Mouse (Mus musculus): ENCODE results near the gene Lmbr1l. TPM values are rescaled to one million over a fixed set of nuclear protein-coding genes. Genes with fewer than 3 reads are reported as not detected.

The Lmbr1l gene
- polyA plus RNA-seq, 1 experiment from 2014 or later = 13.9 TPM

DNA sequence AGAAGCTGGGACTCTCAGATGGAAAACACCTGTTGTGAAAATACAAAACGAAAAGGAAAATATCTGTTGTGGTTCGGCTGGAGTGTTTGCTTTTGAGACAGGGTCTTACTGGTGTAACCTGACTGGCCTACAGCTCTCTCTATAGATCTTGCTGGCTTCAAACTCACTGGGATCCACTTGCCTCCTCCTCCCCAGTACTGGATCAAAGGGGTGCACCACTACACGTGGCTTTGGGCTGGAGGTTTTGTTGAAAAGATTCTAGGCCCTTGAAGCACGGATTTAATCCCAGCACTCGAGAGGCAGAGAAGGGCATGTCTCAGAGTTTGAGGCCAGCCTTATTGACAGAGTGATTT lies 36.4 kb downstream of the Lmbr1l start:
- Histone ChIP-seq H3K36me3 (ENCODE audit: control insufficient read depth, insufficient read depth) (no peaks in the 10 kb centered on the region; the same call in 1 of the 2 replicates), H3K4me2 (ENCODE audit: low read depth, low read length) (peak overlapping the region; percentile 81), H3K4me1 (ENCODE audit: control insufficient read depth, insufficient read depth, low read length) (peaks cover 8% of the 10 kb centered on the region), H3K9ac (ENCODE audit: low read length) (peak overlapping the region; percentile 47), H3K9me3 (replicated peaks; ENCODE audit: control insufficient read depth, low read length) (no peaks in the 10 kb centered on the region), H3K4me3 (ENCODE audit: low read length) (peak overlapping the region; percentile 71), H3K27me3 (ENCODE audit: control insufficient read depth, insufficient read depth, low read length) (no peaks in the 10 kb centered on the region), H3K27ac (ENCODE audit: low read length) (peak overlapping the region; percentile 50)
- 14% methylated on average over 5 of the region's 5 CpGs for WGBS
- 0 out of 2 replicates have a peak, but pooled peaks have one; percentile 3 for ATAC-seq (replicated peaks; ENCODE audit: extremely low read depth, insufficient read depth, low FRiP score)

DNA sequence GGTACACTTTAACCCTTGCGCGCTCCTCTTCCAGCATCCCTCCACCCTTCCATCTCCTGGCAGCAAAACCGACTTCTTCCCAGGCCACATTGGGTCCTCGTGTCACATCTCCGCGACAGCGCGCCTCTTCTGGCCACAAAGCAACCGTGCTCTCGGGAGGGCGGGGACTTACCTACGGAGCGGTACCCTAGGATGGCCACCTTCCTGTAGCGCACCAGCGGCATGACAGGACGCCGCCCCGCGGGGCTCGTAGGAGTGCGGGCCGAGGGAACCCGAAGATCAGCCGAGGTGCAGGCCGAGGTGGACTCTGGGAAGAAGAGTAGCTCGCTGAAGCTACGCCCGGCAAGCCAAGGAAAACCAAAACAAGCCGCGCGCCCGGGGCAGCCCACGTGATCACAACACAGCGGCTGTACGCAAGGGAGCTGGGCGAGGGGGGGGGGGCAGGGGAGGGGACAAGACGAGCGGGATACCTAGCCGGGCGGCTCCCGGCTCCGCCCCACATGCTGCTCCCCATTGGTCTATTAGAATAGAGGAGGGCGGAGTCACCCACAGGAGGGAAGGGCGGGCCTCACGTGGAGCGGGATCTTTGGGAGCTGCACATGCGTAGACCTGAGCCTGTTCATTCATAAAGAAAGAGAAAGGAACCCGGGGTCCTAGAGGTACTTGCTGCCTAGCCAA lies 36.9 kb downstream of the Lmbr1l start:
- Histone ChIP-seq H3K4me3 (ENCODE audit: low read length) (peak overlapping the region; percentile 71), H3K4me1 (ENCODE audit: control insufficient read depth, insufficient read depth, low read length) (peaks cover 8% of the 10 kb centered on the region), H3K27me3 (ENCODE audit: control insufficient read depth, insufficient read depth, low read length) (no peaks in the 10 kb centered on the region), H3K9ac (ENCODE audit: low read length) (peak overlapping the region; percentile 73), H3K9me3 (replicated peaks; ENCODE audit: control insufficient read depth, low read length) (no peaks in the 10 kb centered on the region), H3K4me2 (ENCODE audit: low read depth, low read length) (peak overlapping the region; percentile 81), H3K36me3 (ENCODE audit: control insufficient read depth, insufficient read depth) (no peaks in the 10 kb centered on the region; the same call in 1 of the 2 replicates), H3K27ac (ENCODE audit: low read length) (peak overlapping the region; percentile 50)
- whole genome bisulfite sequencing = under 1% methylated on average over 47 of the region's 48 CpGs
- ATAC-seq (replicated peaks; ENCODE audit: extremely low read depth, insufficient read depth, low FRiP score) = peak; percentile 99

DNA sequence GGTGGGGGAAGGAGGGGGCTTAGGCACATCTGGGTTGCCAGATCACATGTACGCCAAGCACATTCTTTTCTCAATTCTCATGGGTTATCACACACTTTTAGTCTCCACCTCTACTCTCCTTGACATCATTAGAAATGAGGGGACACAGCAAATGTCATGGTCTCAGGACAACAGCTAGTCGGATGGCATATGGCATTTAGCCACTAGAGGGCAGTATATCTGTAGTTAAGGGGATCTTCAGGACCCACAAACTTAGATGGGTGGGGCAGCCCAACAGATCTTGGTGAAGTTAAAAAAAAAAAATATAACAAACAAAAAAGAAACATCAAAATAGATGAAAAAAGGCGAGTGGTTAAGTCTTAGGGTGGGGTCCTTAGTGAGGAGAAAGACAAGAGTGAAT lies 40.7 kb downstream of the Lmbr1l start:
- Histone ChIP-seq H3K4me2 (ENCODE audit: low read depth, low read length) (no peak overlapping the region), H3K4me3 (ENCODE audit: low read length) (no peak overlapping the region)
- no peak for ATAC-seq (replicated peaks; ENCODE audit: extremely low read depth, insufficient read depth, low FRiP score)

DNA sequence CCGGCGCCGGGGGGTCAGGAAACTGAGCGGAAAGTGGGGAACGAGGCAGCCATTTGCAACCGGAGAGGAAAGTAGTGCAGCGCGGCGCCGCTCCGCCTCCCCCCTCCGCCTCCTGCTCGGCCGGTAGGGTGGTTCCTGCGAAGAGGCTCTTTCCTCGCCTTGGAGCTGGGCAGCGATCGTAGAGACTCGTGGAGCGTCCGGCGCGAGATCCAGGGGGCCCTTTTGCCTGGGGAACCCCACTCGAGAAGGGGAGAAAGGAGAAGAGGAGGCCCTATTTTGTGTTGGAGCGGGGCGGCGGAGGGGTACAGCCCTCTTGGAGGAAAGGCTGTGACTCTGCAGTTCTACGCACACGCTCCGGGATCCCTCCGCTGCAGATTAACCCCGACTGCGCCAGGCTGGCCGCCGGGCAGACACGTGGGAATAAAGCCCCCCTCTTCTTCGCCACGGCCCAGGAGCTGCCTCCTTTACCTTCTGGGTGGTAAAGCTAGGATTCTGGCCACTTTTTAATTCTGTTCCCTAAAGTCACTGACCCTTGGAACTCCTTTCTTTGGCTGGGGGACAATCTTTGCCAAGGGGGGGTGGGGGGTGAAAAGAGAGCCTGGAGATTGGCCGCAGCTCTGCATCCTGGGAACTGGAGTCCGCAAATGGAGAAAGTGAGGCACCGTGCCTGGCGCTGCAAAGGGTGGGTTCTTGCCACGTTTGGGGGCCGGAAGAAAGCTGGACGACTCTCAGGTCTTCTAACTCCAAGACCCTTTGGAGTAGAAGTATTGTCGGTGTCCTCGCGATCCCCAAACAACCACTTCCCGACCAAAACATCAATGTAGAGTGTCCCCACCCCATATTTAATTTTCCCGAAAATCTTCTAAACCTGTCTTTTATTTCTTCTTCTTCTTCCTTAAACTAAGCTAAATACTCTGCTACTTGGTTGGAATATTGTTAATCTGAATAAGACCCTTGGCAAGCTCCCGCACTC lies 45.8 kb downstream of the Lmbr1l start:
- Histone ChIP-seq H3K4me1 (ENCODE audit: control insufficient read depth, insufficient read depth, low read length) (peaks cover 31% of the 10 kb centered on the region), H3K9me3 (replicated peaks; ENCODE audit: control insufficient read depth, low read length) (no peaks in the 10 kb centered on the region), H3K27me3 (ENCODE audit: control insufficient read depth, insufficient read depth, low read length) (no peaks in the 10 kb centered on the region), H3K9ac (ENCODE audit: low read length) (peak overlapping the region; percentile 99), H3K4me2 (ENCODE audit: low read depth, low read length) (peak overlapping the region; percentile 85), H3K36me3 (ENCODE audit: control insufficient read depth, insufficient read depth) (no peaks in the 10 kb centered on the region), H3K27ac (ENCODE audit: low read length) (peak overlapping the region; percentile 98), H3K4me3 (ENCODE audit: low read length) (peak overlapping the region; percentile 89)
- WGBS = 1% methylated on average over 51 of the region's 51 CpGs
- peak; percentile 70 for ATAC-seq (replicated peaks; ENCODE audit: extremely low read depth, insufficient read depth, low FRiP score)

More for the DNA sequence above, 40.7 kb downstream of the Lmbr1l start:
- Histone ChIP-seq H3K27ac (ENCODE audit: low read length) (no peak overlapping the region), H3K36me3 (ENCODE audit: control insufficient read depth, insufficient read depth) (no peaks in the 10 kb centered on the region; the same call in 1 of the 2 replicates), H3K9me3 (replicated peaks; ENCODE audit: control insufficient read depth, low read length) (no peaks in the 10 kb centered on the region), H3K9ac (ENCODE audit: low read length) (no peak overlapping the region), H3K4me1 (ENCODE audit: control insufficient read depth, insufficient read depth, low read length) (peaks cover 13% of the 10 kb centered on the region), H3K27me3 (ENCODE audit: control insufficient read depth, insufficient read depth, low read length) (no peaks in the 10 kb centered on the region)
- 10% methylated on average over 3 of the region's 3 CpGs for WGBS

DNA sequence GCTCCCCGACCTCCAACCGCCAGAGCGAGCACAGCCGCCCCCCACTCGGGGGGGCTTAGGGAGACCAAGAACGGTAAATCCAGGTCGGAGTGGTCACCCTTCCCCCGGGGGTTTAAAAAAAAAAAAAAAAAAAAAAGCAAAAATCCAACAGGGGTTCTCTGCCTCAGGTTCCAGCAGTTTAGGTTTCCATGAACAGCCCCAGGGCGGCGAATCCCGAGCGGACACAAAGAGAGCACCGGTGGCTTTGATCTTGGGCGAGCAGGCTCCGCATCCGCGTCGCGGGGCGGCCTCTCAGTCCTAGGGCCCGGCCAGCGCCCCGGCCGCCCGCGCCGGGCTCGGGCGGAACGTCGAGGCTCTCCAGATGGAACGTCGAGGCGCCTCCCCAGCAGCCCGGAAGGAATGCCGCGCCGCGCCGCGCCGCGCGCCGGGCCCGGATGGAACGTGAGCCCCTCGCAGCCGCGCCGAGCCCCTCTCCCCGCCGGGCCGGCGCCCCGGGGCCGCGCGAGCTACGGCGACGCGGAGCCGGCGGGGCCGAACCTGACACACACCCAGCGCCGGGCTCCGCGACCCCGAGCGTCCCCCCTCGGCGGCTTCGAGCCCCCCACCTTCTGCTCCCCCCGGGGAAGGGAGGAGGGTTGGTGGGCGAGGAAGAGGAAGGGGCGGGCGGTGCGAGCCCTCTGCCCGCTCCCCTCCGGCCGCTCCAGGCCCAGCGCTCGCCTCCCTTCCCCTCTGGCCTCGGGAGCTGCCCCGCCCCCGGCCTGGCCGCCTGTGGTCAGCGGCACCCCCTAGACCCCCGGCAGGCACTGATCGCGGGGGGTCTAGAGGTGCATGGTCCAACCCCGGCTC lies 46.7 kb downstream of the Lmbr1l start, which contains the start of gene Kmt2d:
Kmt2d (minus strand) TSS at position 135 of the 846 bp plus-strand sequence.
- Histone ChIP-seq H3K27me3 (ENCODE audit: control insufficient read depth, insufficient read depth, low read length) (no peaks in the 10 kb centered on the region), H3K9me3 (replicated peaks; ENCODE audit: control insufficient read depth, low read length) (no peaks in the 10 kb centered on the region), H3K4me2 (ENCODE audit: low read depth, low read length) (peak within 1 kb of the TSS; percentile 99), H3K4me3 (ENCODE audit: low read length) (peak within 1 kb of the TSS; percentile 89), H3K4me1 (ENCODE audit: control insufficient read depth, insufficient read depth, low read length) (peaks cover 36% of the 10 kb centered on the region), H3K27ac (ENCODE audit: low read length) (peak within 1 kb of the TSS; percentile 98), H3K9ac (ENCODE audit: low read length) (peak within 1 kb of the TSS; percentile 99), H3K36me3 (ENCODE audit: control insufficient read depth, insufficient read depth) (peaks cover 2% of the 10 kb centered on the region; the same call in 1 of the 2 replicates)
- under 1% methylated on average over 80 of the region's 94 CpGs for WGBS
- ATAC-seq (replicated peaks; ENCODE audit: extremely low read depth, insufficient read depth, low FRiP score) = peak; percentile 68

DNA sequence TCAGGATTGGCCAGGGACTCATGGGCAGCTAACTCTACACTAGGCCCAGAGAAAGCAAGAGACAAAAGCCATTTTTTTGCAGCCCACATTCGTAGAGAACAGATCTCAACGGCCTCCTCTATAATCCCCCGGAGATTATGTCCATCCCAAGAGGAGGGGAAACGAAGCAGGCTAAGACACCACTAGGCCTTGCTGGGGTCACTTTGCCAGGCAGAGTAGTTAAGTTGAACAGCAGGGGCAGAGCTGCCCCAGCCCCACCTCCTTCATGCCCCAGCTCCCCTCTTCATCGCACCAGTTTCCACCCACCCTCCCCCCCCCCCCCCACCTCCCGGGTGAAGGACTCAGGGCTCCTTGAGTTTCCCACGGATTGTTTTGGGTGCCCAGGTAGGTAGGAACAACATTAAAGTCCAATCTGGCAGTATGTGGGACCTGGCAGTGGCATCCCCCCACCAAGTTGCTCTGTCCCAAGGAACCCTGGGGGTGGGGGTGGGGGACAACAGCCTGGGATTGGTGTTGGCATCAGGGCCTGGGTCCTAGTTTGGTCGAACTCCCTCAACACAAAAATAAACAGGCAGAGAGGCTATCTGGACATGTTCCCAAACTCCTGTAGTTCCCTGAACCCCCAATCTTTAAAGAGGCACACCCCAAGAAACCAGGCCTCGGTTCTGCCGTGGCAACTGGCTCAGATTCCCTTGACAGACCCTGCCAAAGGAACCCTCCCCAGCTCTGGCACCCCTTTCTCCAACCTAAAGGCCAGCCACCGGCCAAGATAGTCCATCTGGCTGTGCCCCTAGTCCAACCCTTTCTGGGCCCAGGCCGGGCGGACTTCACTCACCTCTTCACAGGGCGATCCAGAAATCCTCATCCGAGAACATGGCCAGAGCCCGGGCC lies 47.6 kb downstream of the Lmbr1l start:
- Histone ChIP-seq H3K9ac (ENCODE audit: low read length) (peak overlapping the region; percentile 99), H3K36me3 (ENCODE audit: control insufficient read depth, insufficient read depth) (peaks cover 11% of the 10 kb centered on the region), H3K4me3 (ENCODE audit: low read length) (peak overlapping the region; percentile 89), H3K9me3 (replicated peaks; ENCODE audit: control insufficient read depth, low read length) (no peaks in the 10 kb centered on the region), H3K4me2 (ENCODE audit: low read depth, low read length) (peak overlapping the region; percentile 99), H3K4me1 (ENCODE audit: control insufficient read depth, insufficient read depth, low read length) (peaks cover 36% of the 10 kb centered on the region), H3K27ac (ENCODE audit: low read length) (peak overlapping the region; percentile 98), H3K27me3 (ENCODE audit: control insufficient read depth, insufficient read depth, low read length) (no peaks in the 10 kb centered on the region)
- no peak for ATAC-seq (replicated peaks; ENCODE audit: extremely low read depth, insufficient read depth, low FRiP score)
- under 1% methylated on average over 16 of the region's 16 CpGs for WGBS

DNA sequence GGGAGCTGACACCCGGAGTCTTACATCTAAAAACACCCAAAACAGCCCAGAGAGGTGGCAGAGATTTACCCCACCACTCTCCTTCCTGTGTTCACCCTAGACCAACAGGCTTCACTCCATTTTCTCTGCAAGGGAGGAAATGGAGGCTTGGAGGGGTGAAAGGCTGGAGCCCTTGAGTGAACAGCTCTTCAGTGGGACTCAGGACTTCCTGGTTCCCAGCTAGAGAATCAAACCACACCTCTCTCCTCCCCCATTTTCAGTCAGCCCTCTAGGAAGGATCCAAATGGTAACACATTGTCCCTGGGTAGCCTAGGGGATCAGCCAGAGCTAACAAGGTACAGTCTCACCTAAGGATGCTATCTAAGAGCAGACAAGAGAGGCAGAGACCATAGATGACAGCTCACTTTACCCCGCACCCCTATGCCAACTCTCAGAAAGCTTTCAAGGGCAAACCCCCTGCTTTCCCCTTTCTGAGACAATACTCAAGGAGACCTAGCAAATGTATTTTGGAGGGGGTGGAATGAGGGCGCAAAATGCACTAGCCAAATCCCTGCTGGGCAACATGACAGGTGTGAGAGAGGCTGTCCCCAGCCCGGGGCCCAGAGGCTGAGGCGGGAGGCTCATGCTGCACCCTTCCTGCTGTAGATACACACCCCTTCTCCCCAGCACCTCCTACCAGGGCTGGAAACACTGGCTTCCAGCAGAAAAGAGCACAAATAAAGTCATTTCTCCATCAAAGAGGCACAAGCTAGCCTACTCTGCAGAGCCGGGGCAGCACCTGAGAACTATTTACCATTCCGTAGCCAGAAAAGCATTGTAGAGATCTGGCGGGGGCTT lies 48.5 kb downstream of the Lmbr1l start:
- ATAC-seq (replicated peaks; ENCODE audit: extremely low read depth, insufficient read depth, low FRiP score) = no peak
- H3K36me3 ChIP-seq (ENCODE audit: control insufficient read depth, insufficient read depth) = peaks cover 19% of the 10 kb centered on the region
- WGBS = 8% methylated on average over 8 of the region's 8 CpGs
- no peaks in the 10 kb centered on the region for H3K9me3 ChIP-seq (replicated peaks; ENCODE audit: control insufficient read depth, low read length)
- H3K4me3 ChIP-seq (ENCODE audit: low read length) = peak overlapping the region; percentile 89
- peak overlapping the region; percentile 99 for H3K9ac ChIP-seq (ENCODE audit: low read length)
- H3K27ac ChIP-seq (ENCODE audit: low read length) = peak overlapping the region; percentile 98
- peak overlapping the region; percentile 99 for H3K4me2 ChIP-seq (ENCODE audit: low read depth, low read length)
- peaks cover 36% of the 10 kb centered on the region for H3K4me1 ChIP-seq (ENCODE audit: control insufficient read depth, insufficient read depth, low read length)
- H3K27me3 ChIP-seq (ENCODE audit: control insufficient read depth, insufficient read depth, low read length) = no peaks in the 10 kb centered on the region

All from heart, embryonic 16.5 days (tissue).